19 mouse cellular contexts compared by ENCODE assay signal in genomic region chr11:107225301-107225700, GRCm38 (mm10). TPM values are rescaled to one million over a fixed set of nuclear protein-coding genes. Genes with fewer than 3 reads are reported as not detected.
DNase-seq lines count a peak whose midpoint lies in the region; ATAC-seq lines count a peak whose summit lies in the region.
"Had no signal": no experiment of that assay in that cellular context is flagged by ENCODE, and none has a peak within 500 bp of the region (broad histone marks: within the 10 kb centered on the region; RNA-seq: fewer than 3 reads in every experiment).

No protein-coding gene starts in this region.

- H3K9ac ChIP-seq in midbrain, embryonic 11.5 days (ENCODE audit: low read length) = no peak overlapping the region
- no peak overlapping the region for H3K9ac ChIP-seq in midbrain, embryonic 14.5 days (replicated peaks; ENCODE audit: low read length)
- no peak overlapping the region for H3K9ac ChIP-seq in heart, embryonic 16.5 days (ENCODE audit: low read length)
- H3K9ac ChIP-seq in kidney, embryonic 16.5 days (replicated peaks; ENCODE audit: low read length) = no peak overlapping the region
- H3K9ac ChIP-seq: hindbrain, embryonic 15.5 days; intestine, embryonic 15.5 days; liver, embryonic 14.5 days; stomach, embryonic 15.5 days had no signal

- peak; percentile 37 for DNase-seq in adrenal gland, adult 2 months
- no peak for DNase-seq in adrenal gland, postnatal 25 days
- peak; percentile 35 for DNase-seq in midbrain, embryonic 11.5 days (ENCODE audit: low spot score, missing footprints)
- DNase-seq in midbrain, embryonic 14.5 days = no peak
- no peak for DNase-seq in cerebellum, adult 11-12 months
- DNase-seq in cerebellum, adult 9-11 months = no peak
- DNase-seq: cerebellum, adult 9-10 months; embryo, embryonic 11 days; gastrocnemius, postnatal 10 days; lung, postnatal 10 days; right cerebral cortex, postnatal 14 days; thymus, adult 2 months had no signal

- WGBS in midbrain, embryonic 11.5 days = 90% methylated on average over 5 of the region's 5 CpGs
- WGBS in midbrain, embryonic 14.5 days = 91% methylated on average over 5 of the region's 5 CpGs
- WGBS in heart, embryonic 16.5 days = 39% methylated on average over 5 of the region's 5 CpGs
- 72% methylated on average over 5 of the region's 5 CpGs for WGBS in kidney, embryonic 16.5 days

- H3K4me3 ChIP-seq in midbrain, embryonic 11.5 days (ENCODE audit: low read depth, low read length) = no peak overlapping the region
- no peak overlapping the region for H3K4me3 ChIP-seq in midbrain, embryonic 14.5 days (replicated peaks; ENCODE audit: low read depth, low read length)
- H3K4me3 ChIP-seq in heart, embryonic 16.5 days (ENCODE audit: low read length) = no peak overlapping the region
- H3K4me3 ChIP-seq in kidney, embryonic 16.5 days (ENCODE audit: low read length) = no peak overlapping the region
- H3K4me3 ChIP-seq: hindbrain, embryonic 15.5 days; intestine, embryonic 15.5 days; stomach, embryonic 15.5 days had no signal

- no peaks in the 10 kb centered on the region for H3K9me3 ChIP-seq in midbrain, embryonic 11.5 days (ENCODE audit: control insufficient read depth, low read length)
- no peaks in the 10 kb centered on the region; the same call in 1 of the 2 replicates for H3K9me3 ChIP-seq in midbrain, embryonic 14.5 days (ENCODE audit: control insufficient read depth, low read length)
- no peaks in the 10 kb centered on the region for H3K9me3 ChIP-seq in heart, embryonic 16.5 days (replicated peaks; ENCODE audit: control insufficient read depth, low read length)
- no peaks in the 10 kb centered on the region for H3K9me3 ChIP-seq in kidney, embryonic 16.5 days (ENCODE audit: low read length)
- H3K9me3 ChIP-seq: hindbrain, embryonic 15.5 days; intestine, embryonic 15.5 days; stomach, embryonic 15.5 days had no signal

- no peak overlapping the region for H3K27ac ChIP-seq in midbrain, embryonic 11.5 days (ENCODE audit: low read depth, low read length)
- H3K27ac ChIP-seq in midbrain, embryonic 14.5 days (replicated peaks; ENCODE audit: low read depth, low read length) = no peak overlapping the region
- peak overlapping the region; percentile 86 for H3K27ac ChIP-seq in heart, embryonic 16.5 days (ENCODE audit: low read length)
- H3K27ac ChIP-seq in kidney, embryonic 16.5 days (ENCODE audit: low read length) = no peak overlapping the region
- H3K27ac ChIP-seq: hindbrain, embryonic 15.5 days; intestine, embryonic 15.5 days; liver, embryonic 14.5 days; stomach, embryonic 15.5 days had no signal

- H3K4me1 ChIP-seq in midbrain, embryonic 11.5 days (ENCODE audit: control insufficient read depth, insufficient read depth, low read length) = no peaks in the 10 kb centered on the region
- peaks cover 10% of the 10 kb centered on the region; the same call in 1 of the 2 replicates for H3K4me1 ChIP-seq in midbrain, embryonic 14.5 days (ENCODE audit: control insufficient read depth, insufficient read depth, low read length)
- H3K4me1 ChIP-seq in heart, embryonic 16.5 days (ENCODE audit: control insufficient read depth, insufficient read depth, low read length) = peaks cover 24% of the 10 kb centered on the region
- no peaks in the 10 kb centered on the region for H3K4me1 ChIP-seq in kidney, embryonic 16.5 days (ENCODE audit: insufficient read depth, low read length)
- H3K4me1 ChIP-seq: intestine, embryonic 15.5 days; stomach, embryonic 15.5 days had no signal

- no peak overlapping the region for H3K4me2 ChIP-seq in midbrain, embryonic 11.5 days
- H3K4me2 ChIP-seq in midbrain, embryonic 14.5 days (ENCODE audit: low read length) = no peak overlapping the region
- no peak overlapping the region for H3K4me2 ChIP-seq in heart, embryonic 16.5 days (ENCODE audit: low read depth, low read length)
- H3K4me2 ChIP-seq in kidney, embryonic 16.5 days (replicated peaks; ENCODE audit: low read depth, low read length) = no peak overlapping the region
- H3K4me2 ChIP-seq: hindbrain, embryonic 15.5 days; intestine, embryonic 15.5 days; stomach, embryonic 15.5 days had no signal

- H3K36me3 ChIP-seq in midbrain, embryonic 11.5 days (ENCODE audit: control insufficient read depth, insufficient read depth, low read length) = no peaks in the 10 kb centered on the region
- peaks cover 7% of the 10 kb centered on the region; the same call in 1 of the 2 replicates for H3K36me3 ChIP-seq in midbrain, embryonic 14.5 days (ENCODE audit: control insufficient read depth, insufficient read depth, low read length)
- peaks cover 5% of the 10 kb centered on the region; the same call in 1 of the 2 replicates for H3K36me3 ChIP-seq in heart, embryonic 16.5 days (ENCODE audit: control insufficient read depth, insufficient read depth)
- 0 out of 2 replicates have a peak, but pooled peaks cover 6% of the 10 kb centered on the region for H3K36me3 ChIP-seq in kidney, embryonic 16.5 days (ENCODE audit: insufficient read depth, low read length)
- H3K36me3 ChIP-seq: stomach, embryonic 15.5 days had no signal

- no peak for ATAC-seq in midbrain, embryonic 11.5 days (ENCODE audit: low FRiP score)
- no peak for ATAC-seq in midbrain, embryonic 14.5 days (ENCODE audit: low FRiP score, low TSS enrichment)
- peak; percentile 85 for ATAC-seq in heart, embryonic 16.5 days (replicated peaks; ENCODE audit: extremely low read depth, insufficient read depth, low FRiP score)
- no peak for ATAC-seq in kidney, embryonic 16.5 days (ENCODE audit: low FRiP score, low TSS enrichment)
- ATAC-seq: intestine, embryonic 15.5 days; midbrain, embryonic 16.5 days had no signal

- no peaks in the 10 kb centered on the region for H3K27me3 ChIP-seq in midbrain, embryonic 11.5 days (ENCODE audit: control insufficient read depth, insufficient read depth, low read length)
- no peaks in the 10 kb centered on the region for H3K27me3 ChIP-seq in midbrain, embryonic 14.5 days (ENCODE audit: control insufficient read depth, insufficient read depth, low read length)
- H3K27me3 ChIP-seq in heart, embryonic 16.5 days (ENCODE audit: control insufficient read depth, insufficient read depth, low read length) = no peaks in the 10 kb centered on the region
- no peaks in the 10 kb centered on the region for H3K27me3 ChIP-seq in kidney, embryonic 16.5 days (ENCODE audit: insufficient read depth, low read length)
- H3K27me3 ChIP-seq: hindbrain, embryonic 15.5 days; intestine, embryonic 15.5 days; stomach, embryonic 15.5 days had no signal

RNA-seq across cellular contexts. Expression of gene Nol11, which starts 36.1 kb away (rescaled TPM):
- total RNA-seq in adrenal gland, adult 2 months (2021) = 10 to 100 TPM; 24.5 to 25.3 TPM
- polyA plus RNA-seq in adrenal gland, adult 2 months (2012; rRNA removed) = 2.1 and 2.6 TPM in 2 replicates
- 21.6 and 23.2 TPM in 2 replicates for total RNA-seq in adrenal gland, postnatal 25 days (2021)
- 68.3 and 76.1 TPM in 2 replicates for polyA plus RNA-seq in midbrain, embryonic 11.5 days (2014; fragmentation: Nextera tagmentation; extraction: Ambion mirVana)
- 43.3 and 57.7 TPM in 2 replicates for polyA plus RNA-seq in midbrain, embryonic 14.5 days (2014; fragmentation: Nextera tagmentation; extraction: Ambion mirVana)
- 43.6 and 49.8 TPM in 2 replicates for polyA plus RNA-seq in heart, embryonic 16.5 days (2015; fragmentation: Nextera tagmentation; extraction: Ambion mirVana)
- 61.3 and 63.0 TPM in 2 replicates for polyA plus RNA-seq in kidney, embryonic 16.5 days (2015; fragmentation: Nextera tagmentation; extraction: Ambion mirVana)

Comparison
In these comparisons a context has a peak if more than half of its experiments do, and no peak if none do; other contexts are left out.
1. DNase-seq: peak in adrenal gland, adult 2 months (single experiment) and midbrain, embryonic 11.5 days (single experiment); none in adrenal gland, postnatal 25 days (single experiment), midbrain, embryonic 14.5 days (single experiment), cerebellum, adult 11-12 months (single experiment) and cerebellum, adult 9-11 months (single experiment).
2. RNA of gene Nol11, which starts 36.1 kb away (polyA plus RNA-seq): 68.3 to 76.1 TPM in midbrain, embryonic 11.5 days, 61.3 to 63.0 TPM in kidney, embryonic 16.5 days, 43.3 to 57.7 TPM in midbrain, embryonic 14.5 days and 43.6 to 49.8 TPM in heart, embryonic 16.5 days; 2.1 to 2.6 TPM in adrenal gland, adult 2 months; every median in the first group is over 10 times any median in the second.